Mouse (Mus musculus) bone marrow macrophage, adult 2 months (primary cell): Measurements from ENCODE around the gene Ddx19a.

Source experiments
- CTCF ChIP-seq: IDR thresholded peaks from 2 replicates; pipeline ENCODE4 v1.5.1; 2012; ENCODE audit warnings: low read depth, mild to moderate bottlenecking, low read length, moderate library complexity
- POLR2A ChIP-seq: IDR thresholded peaks from 2 replicates; pipeline ENCODE4 v1.6.1; 2012; ENCODE audit warnings: mild to moderate bottlenecking, low read depth, low read length, borderline replicate concordance

DNA sequence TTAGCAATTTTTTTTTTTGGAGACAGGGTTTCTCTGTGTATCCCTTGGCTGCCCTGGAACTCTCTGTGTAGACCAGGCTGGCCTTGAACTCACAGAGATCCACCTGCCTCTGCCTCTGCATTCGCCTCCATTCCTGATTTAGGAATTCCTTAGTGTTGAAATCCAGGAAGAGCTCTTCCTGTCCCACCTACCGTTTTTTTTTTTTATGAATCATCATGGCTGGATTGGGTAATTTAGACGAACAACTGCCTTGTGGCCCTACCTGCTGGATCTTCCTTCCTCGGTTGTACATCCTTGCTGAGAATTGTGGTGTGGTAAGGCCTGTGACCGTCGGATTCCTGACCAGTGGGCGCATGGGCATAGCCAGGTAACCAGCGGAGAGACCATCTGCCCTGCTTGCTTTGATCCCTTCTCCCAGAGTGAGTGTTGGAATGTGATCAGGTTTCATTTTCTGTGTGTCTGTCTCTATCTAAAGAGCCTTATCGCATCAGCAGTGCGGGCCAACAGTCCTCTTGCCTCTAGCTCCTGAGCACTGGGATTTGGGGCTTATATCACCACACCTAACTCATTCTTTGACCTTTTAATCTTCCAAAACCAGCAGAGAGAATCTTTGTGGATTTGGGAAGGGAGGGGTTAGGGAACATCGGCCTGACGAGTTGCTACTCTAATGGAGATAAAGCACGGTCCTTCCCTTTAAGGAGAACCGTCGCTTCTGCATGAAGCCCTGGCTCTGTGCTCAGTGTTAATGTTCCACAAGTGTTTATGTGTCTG, 56.7 kb downstream of the Ddx19a start:
- TF ChIP-seq CTCF: no peak
- no peak for TF ChIP-seq POLR2A
